Mouse (Mus musculus): ENCODE measurements at regions not wholly inside any gene's neighbourhood (a gene's known extent, or its start where the extent isn't known, plus 50 kb on each side); places are given as distances from the start of the nearest gene placed in this dataset.

DNA sequence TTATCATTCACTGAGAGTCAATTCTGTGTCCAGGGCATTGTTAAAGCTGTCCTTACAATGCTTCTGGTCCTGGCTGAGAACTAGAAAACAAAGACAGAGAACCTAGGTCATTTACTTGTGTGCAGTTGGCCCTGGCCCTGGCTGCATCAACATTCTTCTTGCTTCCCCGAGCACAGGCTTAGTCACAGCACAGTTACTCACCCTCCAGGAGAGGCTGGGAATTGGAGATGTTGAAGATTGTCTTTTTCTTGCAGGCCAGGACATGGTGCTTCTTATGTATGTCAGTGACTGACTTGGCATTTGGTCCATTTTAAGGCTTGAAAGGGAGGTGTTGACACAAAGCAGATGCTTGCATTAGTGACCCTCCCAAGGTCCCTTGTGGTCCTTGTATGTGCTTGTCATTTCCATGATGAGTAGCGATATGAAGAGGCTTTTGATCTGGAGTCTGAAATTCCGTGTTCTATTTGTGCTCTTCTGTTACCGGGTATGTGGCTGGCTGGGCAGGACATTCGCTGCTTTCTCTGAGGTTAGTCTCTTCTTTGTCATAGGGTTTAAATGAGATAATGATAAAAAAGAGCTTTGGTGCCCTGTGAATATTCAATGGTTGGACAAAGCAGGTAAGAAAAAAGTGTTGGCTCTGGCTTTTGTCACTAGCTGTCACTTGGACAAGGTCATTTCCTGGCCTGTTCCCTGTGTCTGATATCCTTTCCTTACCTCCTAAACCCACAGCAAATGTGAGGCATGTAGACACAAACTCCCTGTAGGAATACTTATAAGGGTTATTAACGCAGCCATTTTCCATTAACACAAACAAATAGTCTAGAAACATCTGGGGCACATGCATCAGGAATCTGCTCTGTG lies 285.0 kb upstream of the Gm21798 start:
- peaks cover 20% of the 10 kb centered on the region for H3K4me1 ChIP-seq
- no peaks in the 10 kb centered on the region for H3K9me3 ChIP-seq
- no peak overlapping the region for H3K4me2 ChIP-seq
- no peak overlapping the region for H3K9ac ChIP-seq
- WGBS = 66% methylated on average over 6 of the region's 6 CpGs
- no peak overlapping the region for H3K4me3 ChIP-seq
- H3K27me3 ChIP-seq = no peaks in the 10 kb centered on the region
- no peak for ATAC-seq (ENCODE audit: insufficient number of reproducible peaks, low FRiP score, low TSS enrichment, low read depth)
- peak overlapping the region; percentile 51; the same call in 1 of the 2 replicates for H3K27ac ChIP-seq
- H3K36me3 ChIP-seq = no peaks in the 10 kb centered on the region

DNA sequence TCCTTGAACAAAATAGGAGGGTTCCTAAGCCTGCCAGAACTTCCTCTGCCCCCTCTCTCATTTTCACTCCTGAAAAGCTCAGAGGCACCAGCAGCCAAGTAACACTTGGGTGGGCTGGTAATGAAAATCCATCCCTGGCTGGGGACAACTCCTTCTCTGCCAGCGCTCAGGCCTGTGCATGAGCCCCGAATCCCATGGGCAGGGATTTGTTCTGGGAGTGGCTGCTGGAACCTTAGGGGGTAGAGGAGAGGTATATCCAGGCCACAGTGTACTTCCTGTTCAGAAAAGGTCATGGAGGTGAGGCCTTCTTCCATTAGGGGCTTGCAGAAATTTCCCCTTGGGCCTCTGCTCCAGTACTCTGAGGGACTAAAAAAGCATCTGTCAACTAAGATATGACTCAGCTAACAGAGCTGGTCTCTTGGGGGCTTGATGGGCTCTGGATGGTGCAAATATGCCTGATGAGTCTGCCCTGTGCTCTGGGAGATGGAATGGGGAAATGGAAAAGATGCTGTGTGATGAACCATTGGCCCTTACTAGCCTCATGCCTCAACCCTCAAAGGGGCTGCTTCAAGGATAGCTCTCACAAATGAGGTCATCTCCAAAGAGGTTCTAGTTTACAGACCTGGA lies 284.2 kb upstream of the Gm21798 start:
- no peak for ATAC-seq (ENCODE audit: insufficient number of reproducible peaks, low FRiP score, low TSS enrichment, low read depth)
- Histone ChIP-seq H3K4me3 (no peak overlapping the region), H3K9me3 (no peaks in the 10 kb centered on the region), H3K4me1 (peaks cover 20% of the 10 kb centered on the region), H3K27ac (peak overlapping the region; percentile 51; the same call in 1 of the 2 replicates), H3K9ac (no peak overlapping the region), H3K36me3 (no peaks in the 10 kb centered on the region), H3K4me2 (no peak overlapping the region), H3K27me3 (no peaks in the 10 kb centered on the region)
- WGBS = 40% methylated on average over 2 of the region's 2 CpGs

DNA sequence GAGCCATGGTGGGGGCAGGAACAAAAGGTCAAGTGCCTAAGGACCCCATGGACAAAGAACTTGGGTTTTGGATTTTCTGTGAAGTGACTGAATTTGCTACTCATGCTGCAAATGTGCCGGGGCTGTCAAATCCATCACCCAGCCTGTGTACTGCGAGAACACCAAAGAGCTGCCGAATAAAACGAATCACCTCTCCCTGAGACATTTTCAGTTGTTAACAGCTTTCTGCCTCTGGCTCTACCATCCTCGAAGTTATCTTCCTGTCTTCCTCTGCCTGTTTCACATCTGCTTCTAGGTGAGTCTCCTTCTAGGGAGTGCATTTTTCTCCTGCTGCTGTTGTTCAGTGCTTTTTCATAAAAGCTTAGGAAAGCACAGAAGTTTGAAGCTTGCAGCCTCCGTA lies 283.3 kb upstream of the Gm21798 start:
- ATAC-seq (ENCODE audit: insufficient number of reproducible peaks, low FRiP score, low TSS enrichment, low read depth) = no peak
- peaks cover 20% of the 10 kb centered on the region for H3K4me1 ChIP-seq
- no peaks in the 10 kb centered on the region for H3K27me3 ChIP-seq
- H3K9me3 ChIP-seq = no peaks in the 10 kb centered on the region
- no peak overlapping the region for H3K27ac ChIP-seq
- WGBS = 40% methylated on average over 6 of the region's 6 CpGs
- H3K4me3 ChIP-seq = no peak overlapping the region
- H3K36me3 ChIP-seq = no peaks in the 10 kb centered on the region
- no peak overlapping the region for H3K9ac ChIP-seq
- no peak overlapping the region for H3K4me2 ChIP-seq

DNA sequence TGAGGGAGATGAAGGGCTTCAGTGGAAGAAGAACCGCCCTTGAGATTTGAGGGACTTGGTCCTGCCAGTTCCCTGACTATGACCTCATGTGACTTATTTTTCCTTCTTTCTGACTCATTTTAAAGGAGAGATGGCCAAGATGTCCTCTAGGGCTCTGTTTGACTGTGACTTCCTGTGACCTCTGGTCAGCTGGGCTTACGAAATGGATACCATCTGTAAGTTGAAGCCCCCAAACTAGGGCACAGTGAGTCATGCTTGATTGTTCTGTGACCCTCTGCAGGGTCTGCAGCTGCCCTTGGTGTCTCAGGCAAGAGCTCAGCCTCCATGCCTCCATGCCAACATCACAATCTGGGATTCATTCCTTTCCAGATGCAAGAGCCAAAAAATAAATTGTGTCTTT lies 282.3 kb upstream of the Gm21798 start:
- no peaks in the 10 kb centered on the region for H3K36me3 ChIP-seq
- no peaks in the 10 kb centered on the region for H3K9me3 ChIP-seq
- no peak overlapping the region for H3K9ac ChIP-seq
- no peak overlapping the region for H3K4me3 ChIP-seq
- no peak for ATAC-seq (ENCODE audit: insufficient number of reproducible peaks, low FRiP score, low TSS enrichment, low read depth)
- no peak overlapping the region for H3K27ac ChIP-seq
- H3K4me2 ChIP-seq = no peak overlapping the region
- peaks cover 20% of the 10 kb centered on the region for H3K4me1 ChIP-seq
- no peaks in the 10 kb centered on the region for H3K27me3 ChIP-seq
- WGBS = 78% methylated on average over 2 of the region's 2 CpGs

DNA sequence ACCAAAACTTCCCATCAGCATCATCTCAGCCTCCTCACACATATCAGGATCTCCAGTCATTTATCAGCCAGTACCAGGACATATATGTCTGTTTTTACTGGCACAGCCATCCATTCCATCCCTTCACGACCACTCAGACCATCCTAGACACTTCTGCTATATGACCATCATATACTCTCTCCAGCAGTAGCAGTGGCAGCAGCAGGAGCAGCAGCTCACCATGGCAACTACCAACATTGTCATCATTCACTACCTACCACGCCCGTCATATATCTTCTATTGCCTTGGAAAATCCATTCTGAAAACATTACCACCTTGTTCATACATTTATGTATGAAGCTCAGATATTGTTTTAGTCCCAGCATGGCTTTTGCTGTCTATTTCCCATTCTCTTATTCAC lies 276.1 kb upstream of the Gm21798 start:
- H3K9ac ChIP-seq = no peak overlapping the region
- no peaks in the 10 kb centered on the region for H3K4me1 ChIP-seq
- no peaks in the 10 kb centered on the region for H3K36me3 ChIP-seq
- no peak overlapping the region for H3K4me3 ChIP-seq
- H3K27ac ChIP-seq = no peak overlapping the region
- no peaks in the 10 kb centered on the region for H3K27me3 ChIP-seq
- H3K9me3 ChIP-seq = no peaks in the 10 kb centered on the region
- 82% methylated on average over 3 of the region's 3 CpGs for WGBS
- H3K4me2 ChIP-seq = no peak overlapping the region
- no peak for ATAC-seq (ENCODE audit: insufficient number of reproducible peaks, low FRiP score, low TSS enrichment, low read depth)

DNA sequence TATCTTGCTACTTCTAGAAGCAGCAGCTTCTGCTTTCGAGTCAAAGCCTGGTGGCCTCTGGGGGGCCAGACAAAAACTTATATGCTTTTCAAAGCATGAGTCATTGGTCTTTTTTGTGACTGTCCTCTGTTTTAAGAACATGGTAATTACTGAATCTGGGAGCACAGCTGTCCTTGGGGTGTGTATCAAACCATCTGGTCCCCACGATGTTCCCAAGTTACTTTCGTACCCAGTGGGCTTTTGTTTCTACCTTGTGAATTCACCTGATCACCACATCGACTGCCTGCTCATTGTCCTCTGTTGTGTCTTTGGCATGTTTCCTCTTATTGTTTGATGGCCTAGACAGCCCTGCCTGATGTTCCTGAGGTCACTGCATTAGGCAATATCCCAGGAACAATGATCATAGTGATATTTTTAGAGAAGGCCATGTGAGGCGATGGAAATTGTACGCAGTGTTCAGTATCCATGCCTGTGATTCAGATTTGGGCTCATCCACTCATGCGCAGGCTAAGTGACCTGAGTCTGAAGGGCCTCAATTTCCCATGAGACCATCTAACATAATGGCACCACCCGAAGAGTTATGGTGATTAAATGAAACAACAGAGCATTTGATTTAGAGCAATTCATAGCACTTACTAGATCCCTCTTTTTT lies 275.1 kb upstream of the Gm21798 start:
- Histone ChIP-seq H3K27ac (no peak overlapping the region), H3K27me3 (no peaks in the 10 kb centered on the region), H3K36me3 (no peaks in the 10 kb centered on the region), H3K4me2 (no peak overlapping the region), H3K4me3 (no peak overlapping the region), H3K9ac (no peak overlapping the region), H3K9me3 (no peaks in the 10 kb centered on the region), H3K4me1 (no peaks in the 10 kb centered on the region)
- no peak for ATAC-seq (ENCODE audit: insufficient number of reproducible peaks, low FRiP score, low TSS enrichment, low read depth)
- 77% methylated on average over 8 of the region's 8 CpGs for WGBS

DNA sequence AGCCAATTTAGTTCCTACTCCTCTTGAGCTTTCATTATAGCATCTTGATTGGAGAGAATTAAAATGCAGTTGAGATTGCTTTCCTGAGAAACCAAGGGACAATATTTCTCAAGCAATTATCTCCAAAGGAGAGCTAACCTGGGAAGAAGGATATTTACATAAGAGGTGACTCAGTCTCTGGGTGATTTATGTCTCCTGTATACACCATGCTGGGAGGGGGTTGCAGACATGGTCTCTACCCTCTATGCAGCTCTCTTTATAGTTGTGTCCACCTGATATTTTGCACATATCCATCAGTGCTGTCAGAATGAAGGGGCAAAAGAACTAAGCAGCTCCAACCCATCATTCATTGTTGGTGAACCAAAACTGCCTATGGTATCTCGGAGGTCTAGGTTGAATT lies 274.6 kb upstream of the Gm21798 start:
- Histone ChIP-seq H3K27me3 (no peaks in the 10 kb centered on the region), H3K4me1 (no peaks in the 10 kb centered on the region), H3K4me3 (no peak overlapping the region), H3K9me3 (no peaks in the 10 kb centered on the region), H3K9ac (no peak overlapping the region), H3K27ac (no peak overlapping the region), H3K36me3 (no peaks in the 10 kb centered on the region), H3K4me2 (no peak overlapping the region)
- no peak for ATAC-seq (ENCODE audit: insufficient number of reproducible peaks, low FRiP score, low TSS enrichment, low read depth)
- 86% methylated on average over 1 of the region's 1 CpGs for WGBS

DNA sequence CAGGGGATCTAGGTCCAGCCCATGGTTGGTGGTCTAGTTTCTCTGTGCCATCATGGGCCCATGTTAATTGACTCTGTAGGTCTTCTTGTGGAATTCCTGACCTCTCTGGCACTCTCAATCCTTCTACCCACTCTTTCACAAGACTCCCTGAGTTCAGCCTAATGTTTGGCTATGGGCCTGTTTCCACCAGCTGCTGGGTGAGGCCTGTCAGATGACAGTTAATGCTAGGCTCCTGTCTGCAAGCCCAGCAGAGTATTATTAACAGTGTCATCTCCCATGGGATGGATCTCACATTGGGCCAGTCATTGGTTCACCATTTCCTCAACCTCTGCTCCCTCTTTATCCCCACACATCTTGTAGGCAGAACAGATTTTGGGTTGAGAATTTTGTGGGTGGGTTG lies 271.5 kb upstream of the Gm21798 start:
- Histone ChIP-seq H3K9me3 (no peaks in the 10 kb centered on the region), H3K27me3 (no peaks in the 10 kb centered on the region), H3K27ac (no peak overlapping the region), H3K4me2 (no peak overlapping the region), H3K4me3 (no peak overlapping the region), H3K4me1 (no peaks in the 10 kb centered on the region), H3K36me3 (no peaks in the 10 kb centered on the region), H3K9ac (no peak overlapping the region)
- ATAC-seq (ENCODE audit: insufficient number of reproducible peaks, low FRiP score, low TSS enrichment, low read depth) = no peak

DNA sequence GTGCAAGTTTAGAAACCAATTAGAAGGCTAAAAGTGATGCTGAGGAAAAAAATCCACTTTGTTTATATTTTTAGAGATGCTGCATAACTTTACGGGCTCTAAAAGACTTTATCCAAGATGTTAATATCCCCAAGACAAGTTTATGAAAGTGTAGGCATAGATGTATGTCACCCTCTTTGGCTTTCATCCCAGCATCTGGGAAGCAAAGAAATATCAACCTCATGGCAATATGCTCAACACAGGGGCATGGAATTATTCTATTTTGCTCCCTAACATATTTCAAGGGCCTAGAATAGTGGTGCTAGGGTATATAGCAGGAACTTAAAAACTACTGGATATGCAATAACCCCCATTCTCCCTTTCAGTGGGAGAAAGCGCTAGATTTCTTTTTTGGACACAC lies 260.0 kb upstream of the Gm21798 start:
- H3K27ac ChIP-seq = no peak overlapping the region
- H3K27me3 ChIP-seq = no peaks in the 10 kb centered on the region
- H3K9ac ChIP-seq = no peak overlapping the region
- ATAC-seq (ENCODE audit: insufficient number of reproducible peaks, low FRiP score, low TSS enrichment, low read depth) = no peak
- H3K4me2 ChIP-seq = no peak overlapping the region
- no peaks in the 10 kb centered on the region for H3K9me3 ChIP-seq
- H3K4me3 ChIP-seq = no peak overlapping the region
- WGBS = 81% methylated on average over 2 of the region's 2 CpGs
- no peaks in the 10 kb centered on the region for H3K4me1 ChIP-seq
- no peaks in the 10 kb centered on the region for H3K36me3 ChIP-seq

DNA sequence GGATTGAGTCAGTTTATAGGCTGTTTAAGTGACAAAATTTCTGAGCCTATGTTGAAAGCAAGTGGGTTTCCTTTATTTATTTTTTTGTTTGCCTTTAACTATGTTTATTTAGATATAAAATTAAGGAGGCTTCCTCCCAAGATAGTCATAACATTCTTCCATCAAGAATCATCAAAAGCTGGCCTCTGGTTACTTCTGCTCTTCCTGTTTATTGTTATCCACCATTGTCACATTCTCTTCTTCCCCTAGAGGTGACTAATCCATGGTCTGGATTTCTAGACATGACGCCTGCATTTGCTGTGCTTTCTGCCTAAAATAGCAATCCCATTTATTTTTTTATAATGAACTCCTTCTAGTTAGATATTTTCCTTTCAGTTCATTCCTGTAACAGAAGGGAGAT lies 259.3 kb upstream of the Gm21798 start:
- Histone ChIP-seq H3K27ac (no peak overlapping the region), H3K9me3 (no peaks in the 10 kb centered on the region), H3K9ac (no peak overlapping the region), H3K4me1 (no peaks in the 10 kb centered on the region), H3K4me2 (no peak overlapping the region), H3K4me3 (no peak overlapping the region), H3K36me3 (no peaks in the 10 kb centered on the region), H3K27me3 (no peaks in the 10 kb centered on the region)
- no peak for ATAC-seq (ENCODE audit: insufficient number of reproducible peaks, low FRiP score, low TSS enrichment, low read depth)
- 69% methylated on average over 1 of the region's 1 CpGs for WGBS

DNA sequence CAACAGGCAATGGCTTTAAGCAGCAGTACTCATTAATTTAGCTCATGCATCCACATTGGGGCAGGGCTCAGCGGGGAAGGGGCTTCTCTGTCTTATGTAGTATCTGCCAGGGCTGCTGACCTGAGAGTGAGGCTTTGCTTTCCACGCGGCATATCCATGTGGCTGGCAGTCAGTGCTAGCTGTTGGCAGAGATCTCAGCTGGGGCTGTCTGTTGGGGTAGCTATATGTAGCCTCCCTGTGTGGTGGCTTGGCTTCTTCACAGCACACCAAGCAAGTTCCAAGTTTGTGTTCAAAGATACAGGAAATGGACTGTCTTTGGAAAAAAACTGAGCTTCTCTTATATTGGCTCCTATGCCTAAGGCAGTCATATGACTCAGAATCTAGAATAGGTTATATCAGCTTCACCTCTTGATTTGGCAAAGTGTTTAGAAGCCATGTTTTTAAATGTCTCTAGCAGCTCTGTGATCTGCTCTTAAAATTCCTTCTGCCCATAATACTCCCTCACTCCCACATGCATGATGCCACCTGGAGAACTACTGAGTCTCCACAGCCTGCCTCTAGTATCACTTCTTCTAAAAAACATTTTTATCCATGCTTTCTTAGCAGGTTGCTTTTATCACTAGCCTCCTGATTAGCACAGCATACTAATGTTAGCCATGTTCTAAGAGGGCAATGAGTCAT lies 254.9 kb upstream of the Gm21798 start:
- Histone ChIP-seq H3K4me2 (no peak overlapping the region), H3K9me3 (no peaks in the 10 kb centered on the region), H3K36me3 (no peaks in the 10 kb centered on the region), H3K9ac (no peak overlapping the region), H3K27ac (no peak overlapping the region), H3K4me1 (no peaks in the 10 kb centered on the region), H3K27me3 (no peaks in the 10 kb centered on the region), H3K4me3 (no peak overlapping the region)
- no peak for ATAC-seq (ENCODE audit: insufficient number of reproducible peaks, low FRiP score, low TSS enrichment, low read depth)
- 58% methylated on average over 3 of the region's 3 CpGs for WGBS

DNA sequence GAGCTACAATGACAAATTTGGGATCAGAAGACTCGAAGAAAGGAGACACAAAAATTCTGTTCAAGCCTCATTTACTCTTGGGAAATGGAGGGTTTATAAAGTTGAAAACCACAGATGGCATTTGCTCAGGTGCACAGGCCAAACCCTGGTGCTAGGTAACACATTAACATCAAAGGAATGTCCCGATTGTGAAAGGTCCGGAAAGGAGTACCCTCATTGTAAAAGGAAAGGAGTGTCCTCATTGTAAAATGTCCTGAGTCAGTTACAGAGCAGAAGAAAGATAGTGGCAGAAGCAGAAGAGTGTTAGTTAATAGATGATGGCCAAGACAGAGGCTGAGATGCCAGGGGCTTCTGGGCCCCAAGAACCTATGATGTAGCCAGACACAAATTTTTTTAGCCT lies 252.8 kb upstream of the Gm21798 start:
- Histone ChIP-seq H3K9ac (no peak overlapping the region), H3K4me1 (no peaks in the 10 kb centered on the region), H3K27ac (no peak overlapping the region), H3K27me3 (no peaks in the 10 kb centered on the region), H3K36me3 (no peaks in the 10 kb centered on the region), H3K4me2 (no peak overlapping the region), H3K9me3 (no peaks in the 10 kb centered on the region), H3K4me3 (no peak overlapping the region)
- ATAC-seq (ENCODE audit: insufficient number of reproducible peaks, low FRiP score, low TSS enrichment, low read depth) = no peak
- WGBS = 74% methylated on average over 3 of the region's 3 CpGs

Data from limb, embryonic 15.5 days (tissue).